Mouse (Mus musculus) midbrain, embryonic 14.5 days (tissue): ENCODE measurements around the gene Nell1. TPM values are rescaled to one million over a fixed set of nuclear protein-coding genes. Genes with fewer than 3 reads are reported as not detected.

ENCODE experiments used
- ATAC-seq: fragments of 200-750 bp; cut with Nextera tagmentation; 2 replicates; pipeline ENCODE4 v1.8.0; 2017; ENCODE audit warnings: moderate number of reproducible peaks, moderate library complexity; ENCODE audit not compliant: low FRiP score, low TSS enrichment
- DNase-seq: peaks from one replicate; pipeline ENCODE4 v3.0.0-alpha.2; 2015
- H3K27ac ChIP-seq: fragments of 300-500 bp; sonication (generic); replicated peaks from 2 replicates; pipeline ENCODE4 v1.5.1; 2014; ENCODE audit warnings: mild to moderate bottlenecking, low read depth, low read length, moderate library complexity
- H3K27me3 ChIP-seq: fragments of 300-500 bp; sonication (generic); 2 replicates; pipeline ENCODE4 v1.6.1; 2014; ENCODE audit warnings: low read length, control low read depth, mixed read lengths; ENCODE audit not compliant: control insufficient read depth, insufficient read depth
- H3K36me3 ChIP-seq: fragments of 300-500 bp; sonication (generic); 2 replicates; pipeline ENCODE4 v1.6.1; 2014; ENCODE audit warnings: low read length, control low read depth; ENCODE audit not compliant: control insufficient read depth, insufficient read depth
- H3K4me1 ChIP-seq: fragments of 300-500 bp; sonication (generic); 2 replicates; pipeline ENCODE4 v1.6.1; 2014; ENCODE audit warnings: mild to moderate bottlenecking, antibody characterized with exemption, low read length, control low read depth; ENCODE audit not compliant: control insufficient read depth, insufficient read depth
- H3K4me2 ChIP-seq: fragments of 300-500 bp; sonication (generic); 2 replicates; pipeline ENCODE4 v1.6.1; 2014; ENCODE audit warnings: mild to moderate bottlenecking, low read length, moderate library complexity
- H3K4me3 ChIP-seq: fragments of 300-500 bp; sonication (generic); replicated peaks from 2 replicates; pipeline ENCODE4 v1.5.1; 2014; ENCODE audit warnings: low read depth, low read length
- H3K9ac ChIP-seq: fragments of 300-500 bp; sonication (generic); replicated peaks from 2 replicates; pipeline ENCODE4 v1.6.1; 2014; ENCODE audit warnings: mild to moderate bottlenecking, low read length, moderate library complexity
- H3K9me3 ChIP-seq: fragments of 300-500 bp; sonication (generic); 2 replicates; pipeline ENCODE4 v1.6.1; 2016; ENCODE audit warnings: low read length, control low read depth, mixed read lengths; ENCODE audit not compliant: control insufficient read depth
- WGBS: fragments of 180-500 bp; shearing (Covaris S2); extraction: QIAGEN DNeasy Blood & Tissue Kit; methylation state at CpG from one replicate; pipeline ENCODE4 v1.1.7; 2014; 5-methylcytosine and 5-hydroxymethylcytosine counted together
- polyA plus RNA-seq: library from polyadenylated mRNA; unstranded; fragments of >200 nt; fragmentation: Nextera tagmentation; extraction: Ambion mirVana; gene quantifications from 2 replicates; pipeline ENCODE4 v1.2.1, GENCODE M21; 2014

Nell1 gene
- polyA plus RNA-seq, 1 experiment from 2014 or later, result 21.3 TPM

GRCm38 (mm10) chr7:50186306-50186705 is 211.6 kb downstream of the Nell1 start:
- H3K36me3 ChIP-seq, result no peaks in the 10 kb centered on the region
- H3K4me1 ChIP-seq, result no peaks in the 10 kb centered on the region
- WGBS, result 86% methylated on average over 6 of the region's 6 CpGs
- ATAC-seq (no peak), DNase-seq (no peak)
- H3K4me2 ChIP-seq, result no peak overlapping the region
- H3K9me3 ChIP-seq, result no peaks in the 10 kb centered on the region
- no peak overlapping the region for H3K4me3 ChIP-seq
- no peak overlapping the region for H3K27ac ChIP-seq
- no peaks in the 10 kb centered on the region for H3K27me3 ChIP-seq
- H3K9ac ChIP-seq, result no peak overlapping the region

GRCm38 (mm10) chr7:50193955-50194354 is 219.3 kb downstream of the Nell1 start:
- no peak overlapping the region for H3K27ac ChIP-seq
- H3K4me1 ChIP-seq, result no peaks in the 10 kb centered on the region
- no peak overlapping the region for H3K9ac ChIP-seq
- ATAC-seq (no peak), DNase-seq (no peak)
- WGBS, result 93% methylated on average over 7 of the region's 7 CpGs
- H3K27me3 ChIP-seq, result no peaks in the 10 kb centered on the region
- H3K36me3 ChIP-seq, result no peaks in the 10 kb centered on the region
- no peak overlapping the region for H3K4me3 ChIP-seq
- H3K9me3 ChIP-seq, result no peaks in the 10 kb centered on the region
- no peak overlapping the region for H3K4me2 ChIP-seq

GRCm38 (mm10) chr7:50195080-50195611 is 220.5 kb downstream of the Nell1 start:
- H3K27me3 ChIP-seq, result no peaks in the 10 kb centered on the region
- H3K4me1 ChIP-seq, result no peaks in the 10 kb centered on the region
- H3K9ac ChIP-seq, result no peak overlapping the region
- ATAC-seq (no peak), DNase-seq (no peak)
- no peak overlapping the region for H3K4me2 ChIP-seq
- no peak overlapping the region for H3K4me3 ChIP-seq
- H3K9me3 ChIP-seq, result no peaks in the 10 kb centered on the region
- H3K27ac ChIP-seq, result no peak overlapping the region
- 61% methylated on average over 3 of the region's 3 CpGs for WGBS
- H3K36me3 ChIP-seq, result no peaks in the 10 kb centered on the region

- WGBS, result 79% methylated on average over 2 of the region's 2 CpGs
- ATAC-seq, result no peak
These were observed 230.6 kb downstream of the Nell1 start for GRCm38 (mm10) chr7:50205268-50205667.

GRCm38 (mm10) chr7:50210678-50211251 is 236.1 kb downstream of the Nell1 start:
- peak overlapping the region; percentile 15; the same call in 1 of the 2 replicates for H3K4me2 ChIP-seq
- ATAC-seq (peak; percentile 82; the same call in 1 of the 2 replicates), DNase-seq (peak; percentile 71)
- H3K27me3 ChIP-seq, result no peaks in the 10 kb centered on the region
- H3K9me3 ChIP-seq, result peaks cover 4% of the 10 kb centered on the region; the same call in 1 of the 2 replicates
- no peak overlapping the region for H3K9ac ChIP-seq
- 14% methylated on average over 6 of the region's 6 CpGs for WGBS
- no peaks in the 10 kb centered on the region for H3K36me3 ChIP-seq
- H3K27ac ChIP-seq, result peak overlapping the region; percentile 57
- H3K4me3 ChIP-seq, result no peak overlapping the region
- H3K4me1 ChIP-seq, result peaks cover 8% of the 10 kb centered on the region; the same call in 1 of the 2 replicates

More at GRCm38 (mm10) chr7:50205268-50205667, 230.6 kb downstream of the Nell1 start:
- no peak overlapping the region for H3K27ac ChIP-seq
- no peak overlapping the region for H3K4me3 ChIP-seq
- no peak for DNase-seq
- no peaks in the 10 kb centered on the region for H3K9me3 ChIP-seq
- no peaks in the 10 kb centered on the region for H3K27me3 ChIP-seq
- no peaks in the 10 kb centered on the region for H3K4me1 ChIP-seq
- H3K9ac ChIP-seq, result no peak overlapping the region
- H3K4me2 ChIP-seq, result no peak overlapping the region
- H3K36me3 ChIP-seq, result no peaks in the 10 kb centered on the region

GRCm38 (mm10) chr7:50221849-50222248 is 247.2 kb downstream of the Nell1 start:
- H3K27me3 ChIP-seq, result no peaks in the 10 kb centered on the region
- no peak for DNase-seq
- H3K4me3 ChIP-seq, result no peak overlapping the region
- H3K9me3 ChIP-seq, result no peaks in the 10 kb centered on the region
- no peaks in the 10 kb centered on the region for H3K4me1 ChIP-seq
- H3K4me2 ChIP-seq, result no peak overlapping the region
- H3K27ac ChIP-seq, result no peak overlapping the region
- no peaks in the 10 kb centered on the region for H3K36me3 ChIP-seq
- no peak overlapping the region for H3K9ac ChIP-seq
- ATAC-seq, result no peak

- ATAC-seq, result no peak
- Histone ChIP-seq H3K4me1 (no peaks in the 10 kb centered on the region), H3K4me2 (no peak overlapping the region), H3K36me3 (no peaks in the 10 kb centered on the region), H3K4me3 (no peak overlapping the region), H3K27me3 (no peaks in the 10 kb centered on the region), H3K9me3 (no peaks in the 10 kb centered on the region), H3K27ac (no peak overlapping the region), H3K9ac (no peak overlapping the region)
- no peak for DNase-seq
- 98% methylated on average over 2 of the region's 2 CpGs for WGBS
These were observed 252.0 kb downstream of the Nell1 start for GRCm38 (mm10) chr7:50226621-50227020.

- Histone ChIP-seq H3K9me3 (no peaks in the 10 kb centered on the region), H3K4me1 (no peaks in the 10 kb centered on the region), H3K4me2 (no peak overlapping the region), H3K27me3 (no peaks in the 10 kb centered on the region), H3K36me3 (no peaks in the 10 kb centered on the region), H3K9ac (no peak overlapping the region), H3K4me3 (no peak overlapping the region), H3K27ac (no peak overlapping the region)
- DNase-seq, result no peak
- WGBS, result 70% methylated on average over 4 of the region's 4 CpGs
- no peak for ATAC-seq
These were observed 253.6 kb downstream of the Nell1 start for GRCm38 (mm10) chr7:50228273-50228672.

GRCm38 (mm10) chr7:50241213-50241612 is 266.5 kb downstream of the Nell1 start:
- no peaks in the 10 kb centered on the region for H3K36me3 ChIP-seq
- no peaks in the 10 kb centered on the region for H3K4me1 ChIP-seq
- DNase-seq, result no peak
- no peak overlapping the region for H3K4me2 ChIP-seq
- no peak for ATAC-seq
- no peak overlapping the region for H3K4me3 ChIP-seq
- no peak overlapping the region for H3K27ac ChIP-seq
- no peaks in the 10 kb centered on the region for H3K27me3 ChIP-seq
- H3K9me3 ChIP-seq, result no peaks in the 10 kb centered on the region
- H3K9ac ChIP-seq, result no peak overlapping the region
- 59% methylated on average over 4 of the region's 4 CpGs for WGBS
